Mouse (Mus musculus) ES-CJ7 (cell line): ENCODE measurements around the gene Rad51b.

Experiments used
- DNase-seq: peaks from one replicate; pipeline ENCODE4 v3.0.0; 2011; ENCODE audit warnings: low read depth, low spot score

The Rad51b gene

GRCm38 (mm10) chr12:79827735-79828134, 530.7 kb downstream of the Rad51b start:
- DNase-seq: no peak

- DNase-seq: no peak
Observed at GRCm38 (mm10) chr12:79830686-79831085, 533.6 kb downstream of the Rad51b start.

- DNase-seq: no peak
Observed at GRCm38 (mm10) chr12:79832611-79833010, 535.5 kb downstream of the Rad51b start.

- peak; percentile 74 for DNase-seq
Observed at GRCm38 (mm10) chr12:79835521-79835920, 538.4 kb downstream of the Rad51b start.

- peak; percentile 10 for DNase-seq
Observed at GRCm38 (mm10) chr12:79838181-79838961, 541.3 kb downstream of the Rad51b start.

GRCm38 (mm10) chr12:79839096-79839941, 542.2 kb downstream of the Rad51b start:
- no peak for DNase-seq

GRCm38 (mm10) chr12:79840465-79840864, 543.4 kb downstream of the Rad51b start:
- no peak for DNase-seq

GRCm38 (mm10) chr12:79841248-79841647, 544.2 kb downstream of the Rad51b start:
- no peak for DNase-seq

GRCm38 (mm10) chr12:79842319-79842718, 545.2 kb downstream of the Rad51b start:
- DNase-seq: no peak

GRCm38 (mm10) chr12:79843002-79843401, 545.9 kb downstream of the Rad51b start:
- DNase-seq: no peak

GRCm38 (mm10) chr12:79843496-79843895, 546.4 kb downstream of the Rad51b start:
- DNase-seq: no peak

GRCm38 (mm10) chr12:79846247-79847151, 549.4 kb downstream of the Rad51b start:
- no peak for DNase-seq

- no peak for DNase-seq
Observed at GRCm38 (mm10) chr12:79848539-79848938, 551.5 kb downstream of the Rad51b start.

- no peak for DNase-seq
Observed at GRCm38 (mm10) chr12:79850021-79850420, 552.9 kb downstream of the Rad51b start.

- peak; percentile 98 for DNase-seq
Observed at GRCm38 (mm10) chr12:79851898-79852297, 554.8 kb downstream of the Rad51b start.

GRCm38 (mm10) chr12:79852606-79853005, 555.5 kb downstream of the Rad51b start:
- DNase-seq: peak; percentile 73

GRCm38 (mm10) chr12:79853901-79854490, 556.9 kb downstream of the Rad51b start:
- no peak for DNase-seq

- DNase-seq: no peak
Observed at GRCm38 (mm10) chr12:79854507-79854906, 557.4 kb downstream of the Rad51b start.

GRCm38 (mm10) chr12:79856116-79856909, 559.2 kb downstream of the Rad51b start:
- DNase-seq: no peak

- no peak for DNase-seq
Observed at GRCm38 (mm10) chr12:79857704-79858103, 560.6 kb downstream of the Rad51b start.
